Mouse (Mus musculus) left cerebral cortex, postnatal 36 days (tissue): ENCODE results near the gene Akap13. TPM values are rescaled to one million over a fixed set of nuclear protein-coding genes. Genes with fewer than 3 reads are reported as not detected.

Experiments used
- DNase-seq, 2 experiments: peaks; one replicate each; pipeline ENCODE4 v3.0.0; 2021 to 2022; ENCODE audit warnings: low spot score in 2 of 2, mixed read lengths in 1 of 2
- intact Hi-C: fragments of 180-260 bp; cut with DNase I; formaldehyde crosslinking; loops from one replicate; pipeline ENCODE4 v1.15.1; 2025
- microRNA-seq: library from miRNA; unstranded; fragments of <30 nt; microRNA quantifications from one replicate; pipeline ENCODE4 v1.2.0, GENCODE M21; 2022
- total RNA-seq, 2 experiments: library from RNA; stranded (reverse); gene quantifications; 2 replicates each; pipeline ENCODE4 v1.2.3; 2021

The Akap13 gene
- total RNA-seq, 2 experiments from 2014 or later = 17.4 to 26.4 TPM

GRCm38 (mm10) chr7:75796474-75796873 is 341.1 kb downstream of the Akap13 start:
- intact Hi-C loops = loop anchor here (5.0 kb wide), 1 partner anchor 44 kb away; no protein-coding TSS in a partner anchor
- no peak for DNase-seq

GRCm38 (mm10) chr7:75800530-75800929 is 345.2 kb downstream of the Akap13 start:
- DNase-seq = no peak
- intact Hi-C loops = no loop called here

GRCm38 (mm10) chr7:75801022-75801421 is 345.7 kb downstream of the Akap13 start:
- intact Hi-C loops = no loop called here
- DNase-seq = no peak

GRCm38 (mm10) chr7:75801621-75802358 is 346.5 kb downstream of the Akap13 start:
- DNase-seq = no peak
- intact Hi-C loops = no loop called here

GRCm38 (mm10) chr7:75802887-75803286 is 347.6 kb downstream of the Akap13 start:
- intact Hi-C loops = no loop called here
- DNase-seq = no peak

Small RNA genes within 50 kb of the gene (microRNA-seq; reads per million reads assigned to microRNA genes)
- gene Gm23251 = not detected

Other genes starting within 250 kb of the Akap13 start
- 100 to 1,000 TPM; 371 to 401 TPM for gene Sv2b, start 146.3 kb upstream of the Akap13 start, total RNA-seq